Mouse (Mus musculus): ENCODE measurements around the gene Sestd1. TPM values are rescaled to one million over a fixed set of nuclear protein-coding genes. Genes with fewer than 3 reads are reported as not detected.

Sestd1 gene
- polyA plus RNA-seq, 1 experiment, result not detected

DNA sequence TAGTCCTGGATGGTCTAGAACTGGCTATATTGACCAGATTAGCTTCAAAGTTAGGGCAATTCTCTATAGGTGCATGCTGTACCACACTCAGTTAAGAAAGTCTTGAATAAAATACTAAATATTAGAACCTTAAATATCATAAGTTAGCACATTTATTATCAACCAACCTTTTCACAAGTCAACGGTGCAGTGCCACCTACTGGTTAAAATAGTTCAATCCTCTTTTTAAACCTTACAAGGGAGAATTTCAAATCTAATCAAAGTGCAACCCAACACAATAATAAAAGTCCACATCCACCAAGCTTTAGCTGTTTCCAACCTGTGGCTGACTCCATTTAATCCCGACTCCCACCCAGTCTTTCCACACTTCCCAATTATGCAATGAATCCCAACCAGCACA, 76.5 kb downstream of the Sestd1 start:
- no peaks in the 10 kb centered on the region for H3K9me3 ChIP-seq (ENCODE audit: control insufficient read depth, low read length)
- H3K36me3 ChIP-seq (ENCODE audit: control insufficient read depth), result no peaks in the 10 kb centered on the region
- H3K4me3 ChIP-seq (replicated peaks), result no peak overlapping the region
- TF ChIP-seq GATA1 (IDR thresholded peaks at IDR 0.05; ENCODE audit: low read length) (no peak), TAL1 (IDR thresholded peaks at IDR 0.05; ENCODE audit: low read length) (no peak)
- peaks cover 17% of the 10 kb centered on the region for H3K4me1 ChIP-seq (ENCODE audit: control insufficient read depth)
- H3K27me3 ChIP-seq (ENCODE audit: control insufficient read depth), result no peaks in the 10 kb centered on the region

DNA sequence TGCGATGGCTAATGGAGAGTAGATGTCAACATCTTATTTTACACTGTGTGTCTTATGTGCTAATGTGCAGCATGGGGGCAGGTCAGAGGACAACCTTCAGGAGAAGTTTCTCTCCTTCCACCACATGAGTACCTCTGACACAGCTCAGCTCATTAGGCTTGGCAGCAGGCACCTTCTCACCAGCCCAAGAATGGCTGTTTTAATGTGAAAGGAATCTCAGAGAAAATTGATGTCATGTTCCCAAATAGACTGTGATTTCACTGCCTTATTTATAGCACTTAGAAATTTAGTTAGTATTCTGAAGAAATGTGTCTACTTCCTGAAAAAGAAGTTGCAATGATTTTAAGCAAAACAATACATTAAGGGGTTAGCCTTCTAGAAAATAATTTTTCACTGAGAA, 78.5 kb downstream of the Sestd1 start:
- Histone ChIP-seq H3K27me3 (ENCODE audit: control insufficient read depth) (no peaks in the 10 kb centered on the region), H3K4me3 (replicated peaks) (no peak overlapping the region), H3K9me3 (ENCODE audit: control insufficient read depth, low read length) (no peaks in the 10 kb centered on the region), H3K4me1 (ENCODE audit: control insufficient read depth) (peaks cover 17% of the 10 kb centered on the region), H3K36me3 (ENCODE audit: control insufficient read depth) (no peaks in the 10 kb centered on the region)
- TF ChIP-seq TAL1 (IDR thresholded peaks at IDR 0.05; ENCODE audit: low read length) (no peak), GATA1 (IDR thresholded peaks at IDR 0.05; ENCODE audit: low read length) (no peak)

DNA sequence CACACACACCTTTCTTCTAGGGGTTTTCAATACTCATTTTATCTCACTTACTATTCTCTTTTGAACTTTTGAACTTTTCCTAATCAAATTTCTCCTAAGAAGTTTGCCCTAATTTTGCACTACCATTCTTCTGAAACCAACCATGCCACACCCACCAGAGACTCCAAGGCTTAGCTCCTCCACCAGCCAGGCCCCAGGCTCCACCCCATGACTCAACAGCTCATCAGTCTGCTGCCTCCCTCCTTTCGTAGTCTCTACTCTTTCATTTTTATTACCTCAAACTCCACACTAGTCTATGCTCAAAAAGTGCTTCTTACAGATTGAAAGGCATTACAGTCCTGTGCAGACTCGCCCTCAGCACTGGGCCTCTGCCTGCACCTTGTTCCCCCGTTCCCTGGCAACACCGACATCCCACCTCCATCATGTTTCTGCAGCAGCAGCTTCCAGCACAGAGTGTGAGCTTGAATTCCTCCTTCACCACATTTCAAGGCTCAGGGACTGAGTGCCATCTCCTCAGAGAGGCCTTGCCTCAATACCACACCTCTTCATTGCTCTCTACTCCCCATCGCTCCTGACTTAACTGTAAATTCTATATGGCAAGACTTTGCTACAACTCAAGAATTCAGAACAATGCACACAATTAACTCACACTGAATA, 79.3 kb downstream of the Sestd1 start:
- Histone ChIP-seq H3K4me1 (ENCODE audit: control insufficient read depth) (peaks cover 17% of the 10 kb centered on the region), H3K9me3 (ENCODE audit: control insufficient read depth, low read length) (no peaks in the 10 kb centered on the region), H3K27me3 (ENCODE audit: control insufficient read depth) (no peaks in the 10 kb centered on the region), H3K4me3 (replicated peaks) (peak overlapping the region; percentile 62), H3K36me3 (ENCODE audit: control insufficient read depth) (no peaks in the 10 kb centered on the region)
- TF ChIP-seq TAL1 (IDR thresholded peaks at IDR 0.05; ENCODE audit: low read length), result no peak
- TF ChIP-seq GATA1 (IDR thresholded peaks at IDR 0.05; ENCODE audit: low read length), result no peak

DNA sequence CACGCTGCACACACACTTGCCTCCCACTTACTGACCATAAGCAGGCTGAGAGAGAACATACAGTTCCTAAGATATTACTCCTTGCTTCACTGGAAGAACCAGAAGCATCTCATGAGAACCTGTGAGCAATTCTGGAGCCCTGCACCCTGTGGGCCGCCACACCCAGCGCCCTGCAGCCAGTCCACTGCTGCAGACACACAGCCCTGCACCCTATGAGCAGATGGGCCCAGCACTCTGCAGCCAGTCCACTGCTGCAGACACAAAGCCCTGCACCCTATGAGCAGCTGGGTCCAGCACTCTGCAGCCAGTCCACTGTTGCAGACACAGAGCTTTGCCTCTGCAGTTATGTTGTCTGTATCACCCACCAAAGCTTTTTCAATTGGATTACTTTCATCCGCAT, 80.0 kb downstream of the Sestd1 start:
- no peak overlapping the region for H3K4me3 ChIP-seq (replicated peaks)
- H3K27me3 ChIP-seq (ENCODE audit: control insufficient read depth), result no peaks in the 10 kb centered on the region
- H3K36me3 ChIP-seq (ENCODE audit: control insufficient read depth), result no peaks in the 10 kb centered on the region
- H3K9me3 ChIP-seq (ENCODE audit: control insufficient read depth, low read length), result no peaks in the 10 kb centered on the region
- peaks cover 17% of the 10 kb centered on the region for H3K4me1 ChIP-seq (ENCODE audit: control insufficient read depth)
- TF ChIP-seq TAL1 (IDR thresholded peaks at IDR 0.05; ENCODE audit: low read length) (no peak), GATA1 (IDR thresholded peaks at IDR 0.05; ENCODE audit: low read length) (no peak)

DNA sequence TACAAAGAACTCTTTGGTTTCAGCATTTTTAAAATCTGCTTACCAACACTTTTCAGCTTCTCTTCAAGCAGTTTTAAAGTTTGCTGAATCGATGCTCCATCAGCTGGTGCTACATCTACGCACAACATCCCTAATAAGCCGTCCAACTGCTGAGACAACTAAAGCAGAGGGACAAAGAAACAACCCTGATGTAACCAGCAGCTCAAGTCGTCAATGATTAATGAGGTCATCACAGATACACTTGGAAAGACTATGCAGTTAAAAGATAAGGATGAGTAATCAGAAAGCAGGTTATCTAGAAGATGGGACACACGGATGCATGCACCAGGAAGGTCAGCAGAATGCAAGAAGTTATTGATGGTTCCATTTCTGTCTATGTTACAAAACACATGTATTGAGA, 82.1 kb downstream of the Sestd1 start:
- Histone ChIP-seq H3K4me3 (replicated peaks) (no peak overlapping the region), H3K27me3 (ENCODE audit: control insufficient read depth) (no peaks in the 10 kb centered on the region), H3K4me1 (ENCODE audit: control insufficient read depth) (peaks cover 17% of the 10 kb centered on the region), H3K9me3 (ENCODE audit: control insufficient read depth, low read length) (no peaks in the 10 kb centered on the region), H3K36me3 (ENCODE audit: control insufficient read depth) (no peaks in the 10 kb centered on the region)
- TF ChIP-seq TAL1 (IDR thresholded peaks at IDR 0.05; ENCODE audit: low read length) (no peak), GATA1 (IDR thresholded peaks at IDR 0.05; ENCODE audit: low read length) (no peak)

DNA sequence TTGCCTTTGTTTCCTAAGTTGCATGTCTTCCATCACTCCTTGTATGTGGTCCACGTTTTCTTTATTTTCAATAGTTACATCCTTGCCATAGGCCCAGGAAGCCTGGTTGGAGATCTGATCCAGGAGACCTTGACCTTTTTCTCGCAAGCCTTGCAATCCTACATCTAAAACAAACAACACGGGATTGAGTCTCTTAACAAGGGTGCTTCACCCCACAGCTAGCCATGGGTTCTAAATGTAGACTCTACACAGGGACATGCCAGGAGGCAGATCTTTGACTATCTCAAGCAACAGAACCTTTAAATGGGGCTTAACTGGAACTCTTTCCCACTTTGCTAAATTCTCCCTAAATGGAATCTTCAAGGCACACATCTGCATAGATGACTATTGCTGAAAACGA, 83.6 kb downstream of the Sestd1 start:
- TF ChIP-seq TAL1 (IDR thresholded peaks at IDR 0.05; ENCODE audit: low read length) (no peak), GATA1 (IDR thresholded peaks at IDR 0.05; ENCODE audit: low read length) (no peak)

DNA sequence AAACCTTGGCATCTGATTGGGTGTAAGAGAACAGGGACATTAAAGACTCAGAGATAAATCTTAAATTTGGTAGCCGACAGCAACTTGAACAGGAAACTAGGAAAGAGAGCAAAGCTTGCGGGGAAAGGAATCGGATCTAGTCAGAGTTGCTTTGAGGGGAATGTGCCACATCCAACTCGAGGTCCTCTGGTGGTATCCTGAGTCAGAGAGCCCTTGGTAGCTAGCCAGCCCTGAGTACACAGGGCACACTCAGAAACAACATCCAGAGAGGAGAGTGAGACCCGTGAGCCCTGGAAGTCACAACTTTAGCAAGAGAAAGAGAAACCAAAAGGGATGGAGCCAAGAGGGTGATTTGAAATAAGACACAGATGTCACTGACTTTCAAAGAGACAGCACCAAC, 85.3 kb downstream of the Sestd1 start:
- Histone ChIP-seq H3K27me3 (ENCODE audit: control insufficient read depth) (no peaks in the 10 kb centered on the region), H3K4me3 (replicated peaks) (no peak overlapping the region), H3K36me3 (ENCODE audit: control insufficient read depth) (no peaks in the 10 kb centered on the region), H3K9me3 (ENCODE audit: control insufficient read depth, low read length) (no peaks in the 10 kb centered on the region), H3K4me1 (ENCODE audit: control insufficient read depth) (no peaks in the 10 kb centered on the region; the same call in 1 of the 2 replicates)
- no peak for TF ChIP-seq GATA1 (IDR thresholded peaks at IDR 0.05; ENCODE audit: low read length)
- TF ChIP-seq TAL1 (IDR thresholded peaks at IDR 0.05; ENCODE audit: low read length), result no peak

More for the DNA sequence above, 83.6 kb downstream of the Sestd1 start:
- Histone ChIP-seq H3K36me3 (ENCODE audit: control insufficient read depth) (no peaks in the 10 kb centered on the region), H3K9me3 (ENCODE audit: control insufficient read depth, low read length) (no peaks in the 10 kb centered on the region), H3K4me1 (ENCODE audit: control insufficient read depth) (peaks cover 16% of the 10 kb centered on the region), H3K4me3 (replicated peaks) (no peak overlapping the region), H3K27me3 (ENCODE audit: control insufficient read depth) (no peaks in the 10 kb centered on the region)

DNA sequence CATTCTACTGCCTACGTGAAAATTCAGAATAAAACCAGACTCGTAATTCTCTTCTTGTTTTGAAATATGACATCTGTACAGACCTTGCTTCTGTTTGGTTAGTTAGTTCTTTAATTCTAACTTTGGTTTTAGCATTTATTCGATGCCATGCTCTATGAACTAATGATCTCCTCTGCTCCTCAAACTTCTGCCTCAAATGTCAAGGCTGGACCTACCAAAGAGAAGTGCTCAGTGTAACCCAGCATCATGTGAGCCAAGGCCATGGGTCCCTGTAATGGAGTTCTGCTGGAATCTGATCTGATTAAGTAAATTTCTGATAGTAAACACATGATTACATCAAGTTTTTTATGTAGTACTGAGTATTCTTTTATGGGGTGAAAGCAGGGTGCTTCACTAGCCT, 88.6 kb downstream of the Sestd1 start:
- Histone ChIP-seq H3K27me3 (ENCODE audit: control insufficient read depth) (no peaks in the 10 kb centered on the region), H3K9me3 (ENCODE audit: control insufficient read depth, low read length) (no peaks in the 10 kb centered on the region), H3K4me1 (ENCODE audit: control insufficient read depth) (no peaks in the 10 kb centered on the region), H3K4me3 (replicated peaks) (no peak overlapping the region), H3K36me3 (ENCODE audit: control insufficient read depth) (no peaks in the 10 kb centered on the region)
- TF ChIP-seq TAL1 (IDR thresholded peaks at IDR 0.05; ENCODE audit: low read length) (no peak), GATA1 (IDR thresholded peaks at IDR 0.05; ENCODE audit: low read length) (no peak)

DNA sequence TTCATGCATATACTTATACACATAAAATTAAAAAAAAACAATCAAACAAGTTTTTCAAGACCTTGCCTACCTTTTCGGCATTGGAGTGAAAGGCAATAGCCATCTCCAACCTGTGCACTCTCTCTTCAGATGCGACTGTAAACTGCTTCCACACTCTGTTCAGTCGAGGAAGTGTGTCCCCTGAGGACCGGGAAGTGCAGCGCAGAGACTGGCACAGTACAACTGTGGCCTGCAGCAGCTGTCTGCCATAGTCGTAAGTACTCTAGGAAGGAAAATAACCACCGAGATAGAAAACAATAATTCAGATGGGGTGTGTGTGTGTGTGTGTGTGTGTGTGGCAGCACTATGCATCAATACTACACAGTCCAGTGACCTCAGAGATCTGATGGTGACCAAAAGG, 89.5 kb downstream of the Sestd1 start:
- no peaks in the 10 kb centered on the region for H3K9me3 ChIP-seq (ENCODE audit: control insufficient read depth, low read length)
- H3K36me3 ChIP-seq (ENCODE audit: control insufficient read depth), result no peaks in the 10 kb centered on the region
- H3K4me3 ChIP-seq (replicated peaks), result no peak overlapping the region
- TF ChIP-seq TAL1 (IDR thresholded peaks at IDR 0.05; ENCODE audit: low read length) (no peak), GATA1 (IDR thresholded peaks at IDR 0.05; ENCODE audit: low read length) (no peak)
- H3K27me3 ChIP-seq (ENCODE audit: control insufficient read depth), result no peaks in the 10 kb centered on the region
- no peaks in the 10 kb centered on the region for H3K4me1 ChIP-seq (ENCODE audit: control insufficient read depth)

DNA sequence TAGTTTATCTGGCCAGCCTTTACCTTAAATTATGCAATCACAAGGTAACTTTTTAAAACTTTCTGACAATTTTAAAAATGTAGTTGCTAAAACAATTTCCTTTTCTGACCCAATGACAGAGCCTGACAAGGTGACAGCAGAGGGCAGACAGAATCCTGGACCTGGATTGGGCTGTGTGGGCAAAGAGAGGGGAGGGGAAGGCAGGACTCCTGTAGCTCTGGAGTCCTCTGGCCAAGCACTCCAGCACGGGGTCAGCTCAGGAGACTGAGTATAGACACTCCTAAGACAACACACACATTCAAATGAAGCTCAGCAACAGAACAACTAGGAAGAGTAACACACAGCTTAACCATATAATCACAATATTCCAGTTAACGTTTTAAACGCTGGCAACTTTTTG, 90.1 kb downstream of the Sestd1 start:
- Histone ChIP-seq H3K4me1 (ENCODE audit: control insufficient read depth) (no peaks in the 10 kb centered on the region), H3K9me3 (ENCODE audit: control insufficient read depth, low read length) (no peaks in the 10 kb centered on the region), H3K27me3 (ENCODE audit: control insufficient read depth) (no peaks in the 10 kb centered on the region), H3K4me3 (replicated peaks) (no peak overlapping the region), H3K36me3 (ENCODE audit: control insufficient read depth) (no peaks in the 10 kb centered on the region)
- TF ChIP-seq TAL1 (IDR thresholded peaks at IDR 0.05; ENCODE audit: low read length) (no peak), GATA1 (IDR thresholded peaks at IDR 0.05; ENCODE audit: low read length) (no peak)
